Mouse (Mus musculus) liver, postnatal 0 days (tissue): ENCODE results near the gene Pappa2.

Experiments
- CTCF ChIP-seq: sonication (generic); IDR thresholded peaks from 2 replicates; pipeline ENCODE4 v1.5.1; 2016; ENCODE audit warnings: antibody characterized with exemption, low read depth
- EP300 ChIP-seq: IDR thresholded peaks from 2 replicates; pipeline ENCODE4 v1.6.1; 2016; ENCODE audit warnings: antibody characterized with exemption, low read depth, mild to moderate bottlenecking

DNA sequence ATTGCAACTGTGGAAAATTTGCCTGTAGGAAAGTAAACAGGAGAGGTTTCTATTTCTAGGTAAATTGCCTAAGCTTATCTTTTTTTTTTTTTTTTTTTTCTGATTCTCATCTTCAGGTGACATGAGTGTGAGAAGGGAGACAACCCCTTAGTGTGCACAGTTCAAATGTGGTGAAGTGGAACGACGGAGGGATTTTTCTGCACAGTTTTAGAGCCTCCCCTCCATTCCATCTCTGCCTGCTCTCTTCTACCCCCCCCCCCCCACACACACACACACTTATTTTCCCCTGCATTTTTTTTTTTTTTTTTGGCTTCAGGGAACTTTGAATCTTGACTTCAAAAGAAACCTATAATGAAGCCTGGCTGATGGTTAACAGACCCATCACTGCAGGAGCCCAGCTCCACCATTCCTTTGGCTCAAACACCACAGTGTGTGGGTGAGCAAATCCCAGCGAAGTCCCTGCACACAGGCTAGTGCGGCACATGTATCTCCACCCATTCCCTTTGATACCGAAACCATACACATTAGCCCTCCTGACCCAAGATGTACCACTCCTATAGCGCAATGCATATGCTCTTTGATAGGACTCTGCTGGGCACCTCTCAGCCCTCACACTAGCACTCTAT, 49.0 kb downstream of the Pappa2 start:
- TF ChIP-seq CTCF (no peak), EP300 (no peak)
